Mouse (Mus musculus) liver, adult 2 months (tissue): ENCODE measurements at regions not wholly inside any gene's neighbourhood (a gene's known extent, or its start where the extent isn't known, plus 50 kb on each side); places are given as distances from the start of the nearest gene placed in this dataset.
"Not testable (repeated sequence)": the region's sequence is repeated elsewhere in the genome, so short reads cannot be mapped to it uniquely, and the experiment has no call there.

Source experiments
- DNase-seq: peaks from one replicate; pipeline ENCODE4 v3.0.0-alpha.2; 2011; ENCODE audit warnings: low read depth, low spot score; ENCODE audit errors: extremely low read depth
- H3K27ac ChIP-seq: fragments of 200-500 bp; replicated peaks from 2 replicates; pipeline ENCODE4 v1.5.1; 2012; ENCODE audit warnings: low read depth, mild to moderate bottlenecking, control low read depth, inconsistent platforms, low read length; ENCODE audit not compliant: insufficient read depth
- H3K27me3 ChIP-seq: fragments of 200-500 bp; 2 replicates; pipeline ENCODE4 v1.6.1; 2012; ENCODE audit warnings: mild to moderate bottlenecking, moderate library complexity, low read length, inconsistent platforms; ENCODE audit not compliant: control insufficient read depth, insufficient read depth
- H3K36me3 ChIP-seq: fragments of 200-500 bp; 2 replicates; pipeline ENCODE4 v1.6.1; 2012; ENCODE audit warnings: low read length, inconsistent platforms; ENCODE audit not compliant: control insufficient read depth, insufficient read depth
- H3K4me1 ChIP-seq: fragments of 200-500 bp; 2 replicates; pipeline ENCODE4 v1.6.1; 2011; ENCODE audit warnings: low read length; ENCODE audit not compliant: control insufficient read depth, insufficient read depth
- H3K4me3 ChIP-seq: fragments of 200-500 bp; 2 replicates; pipeline ENCODE4 v1.5.1; 2011; ENCODE audit warnings: low read depth, mild to moderate bottlenecking, control low read depth, low read length, moderate library complexity; ENCODE audit not compliant: insufficient read depth
- H3K79me2 ChIP-seq: fragments of 200-500 bp; 2 replicates; pipeline ENCODE4 v1.6.1; 2012; ENCODE audit warnings: inconsistent platforms, mild to moderate bottlenecking, low read length, moderate library complexity; ENCODE audit not compliant: control insufficient read depth, insufficient read depth
- H3K9ac ChIP-seq: fragments of 200-500 bp; 2 replicates; pipeline ENCODE4 v1.6.1; 2012; ENCODE audit warnings: low read depth, mild to moderate bottlenecking, control low read depth, inconsistent platforms, low read length
- CTCF ChIP-seq: fragments of 200-500 bp; IDR thresholded peaks from 2 replicates; pipeline ENCODE4 v1.5.1; 2011; ENCODE audit warnings: low read depth, low read length, control low read depth
- POLR2A ChIP-seq: fragments of 200-500 bp; IDR thresholded peaks from 2 replicates; pipeline ENCODE4 v1.6.1; 2011; ENCODE audit warnings: low read length, control low read depth; ENCODE audit not compliant: insufficient read depth; ENCODE audit errors: extremely low read depth
- WGBS: fragments of 180-500 bp; shearing (Covaris S2); methylation state at CpG from one replicate; pipeline ENCODE4 v1.1.7; 2018; 5-methylcytosine and 5-hydroxymethylcytosine counted together

- H3K4me1 ChIP-seq: no peaks in the 10 kb centered on the region
- no peak for TF ChIP-seq POLR2A
- TF ChIP-seq CTCF: no peak
- WGBS: 95% methylated on average over 2 of the region's 2 CpGs
Measured at GRCm38 (mm10) chr3:147683730-147684129, 831.6 kb downstream of the Ttll7 start.

DNA sequence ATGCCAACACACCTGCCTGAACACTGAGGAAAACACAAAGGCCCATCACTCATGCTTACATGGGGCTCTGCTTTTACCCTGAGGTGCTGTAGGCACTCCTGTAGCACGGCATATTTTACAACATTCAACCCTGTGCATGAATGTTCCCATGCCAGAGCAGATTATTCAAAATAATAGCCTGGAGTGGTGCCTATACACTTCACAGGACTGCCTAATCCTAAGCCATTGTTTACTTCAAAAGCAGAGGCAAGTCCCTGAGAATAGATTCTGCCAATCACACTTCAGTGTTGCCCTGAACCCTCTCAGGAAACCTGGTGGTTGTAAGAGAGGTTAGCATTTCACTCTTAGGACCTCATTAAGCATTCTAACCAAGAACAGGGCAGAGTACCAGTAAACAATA, 828.1 kb downstream of the Ttll7 start:
- WGBS: 81% methylated on average over 1 of the region's 1 CpGs

More at GRCm38 (mm10) chr3:147683730-147684129, 831.6 kb downstream of the Ttll7 start:
- no peak for DNase-seq
- H3K79me2 ChIP-seq: no peaks in the 10 kb centered on the region
- no peaks in the 10 kb centered on the region for H3K36me3 ChIP-seq
- no peak overlapping the region for H3K27ac ChIP-seq
- H3K27me3 ChIP-seq: no peaks in the 10 kb centered on the region
- H3K4me3 ChIP-seq: no peak overlapping the region
- H3K9ac ChIP-seq: no peak overlapping the region

DNA sequence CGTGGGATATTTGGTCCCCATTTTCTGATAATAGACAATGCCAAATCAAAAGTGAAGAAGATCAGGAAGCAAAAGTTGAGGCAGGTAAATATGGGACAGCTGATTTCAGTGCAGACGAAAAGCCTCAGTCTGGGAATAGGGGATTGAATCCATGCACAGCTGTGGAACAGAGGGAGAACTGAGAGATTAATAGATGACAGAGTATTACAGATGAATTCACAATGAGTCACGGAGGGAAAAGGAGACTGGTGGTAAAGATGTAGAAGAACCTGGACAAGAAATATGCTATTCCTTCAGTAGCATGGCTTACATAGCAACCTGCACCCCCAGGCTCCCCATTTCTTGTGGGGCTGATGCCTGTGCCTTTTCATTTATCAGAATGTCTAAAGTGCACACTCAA, 810.4 kb downstream of the Ttll7 start:
- Histone ChIP-seq H3K27me3 (no peaks in the 10 kb centered on the region), H3K4me1 (no peaks in the 10 kb centered on the region), H3K4me3 (no peak overlapping the region), H3K9ac (no peak overlapping the region), H3K79me2 (no peaks in the 10 kb centered on the region), H3K36me3 (no peaks in the 10 kb centered on the region), H3K27ac (no peak overlapping the region)
- 78% methylated on average over 3 of the region's 3 CpGs for WGBS
- TF ChIP-seq CTCF: no peak
- TF ChIP-seq POLR2A: no peak
- no peak for DNase-seq

More for the DNA sequence above, 828.1 kb downstream of the Ttll7 start:
- no peak overlapping the region for H3K27ac ChIP-seq
- no peak overlapping the region for H3K9ac ChIP-seq
- DNase-seq: no peak
- no peaks in the 10 kb centered on the region for H3K4me1 ChIP-seq
- no peak for TF ChIP-seq POLR2A
- no peak for TF ChIP-seq CTCF
- no peaks in the 10 kb centered on the region for H3K27me3 ChIP-seq
- H3K79me2 ChIP-seq: no peaks in the 10 kb centered on the region
- no peaks in the 10 kb centered on the region for H3K36me3 ChIP-seq
- no peak overlapping the region for H3K4me3 ChIP-seq

GRCm38 (mm10) chr3:147652849-147653248, 800.7 kb downstream of the Ttll7 start:
- TF ChIP-seq POLR2A (no peak), CTCF (no peak)
- DNase-seq: no peak
- no peaks in the 10 kb centered on the region for H3K79me2 ChIP-seq
- 63% methylated on average over 6 of the region's 6 CpGs for WGBS
- no peak overlapping the region for H3K4me3 ChIP-seq
- no peaks in the 10 kb centered on the region for H3K27me3 ChIP-seq
- no peaks in the 10 kb centered on the region for H3K36me3 ChIP-seq
- no peak overlapping the region for H3K9ac ChIP-seq
- H3K27ac ChIP-seq: no peak overlapping the region
- H3K4me1 ChIP-seq: no peaks in the 10 kb centered on the region

DNA sequence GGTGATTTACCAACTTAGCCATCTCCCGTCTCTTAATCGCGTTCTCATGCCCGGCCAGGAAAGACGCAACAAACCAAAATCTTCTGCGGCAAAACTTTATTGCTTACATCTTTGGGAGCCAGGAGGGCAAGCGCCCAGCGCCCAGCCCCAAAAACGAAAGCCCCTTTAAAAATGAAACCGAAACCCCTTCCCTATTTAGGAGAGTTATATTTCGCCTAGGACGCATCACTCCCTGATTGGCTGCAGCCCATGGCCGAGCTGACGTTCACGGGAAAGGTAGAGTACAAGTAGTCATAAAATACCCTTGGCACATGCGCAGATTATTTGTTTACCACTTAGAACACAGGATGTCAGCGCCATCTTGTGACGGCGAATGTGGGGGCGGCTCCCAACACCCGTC, 783.3 kb downstream of the Ttll7 start:
- not testable (repeated sequence) for H3K27ac ChIP-seq, H3K4me1 ChIP-seq, H3K9ac ChIP-seq, H3K36me3 ChIP-seq, DNase-seq, H3K4me3 ChIP-seq, H3K27me3 ChIP-seq, H3K79me2 ChIP-seq
- WGBS: 91% methylated on average over 21 of the region's 21 CpGs

GRCm38 (mm10) chr3:147631151-147631550, 779.0 kb downstream of the Ttll7 start:
- TF ChIP-seq CTCF: no peak
- no peak for TF ChIP-seq POLR2A
- Histone ChIP-seq H3K36me3 (no peaks in the 10 kb centered on the region), H3K27ac (no peak overlapping the region), H3K79me2 (no peaks in the 10 kb centered on the region), H3K4me1 (no peaks in the 10 kb centered on the region), H3K27me3 (no peaks in the 10 kb centered on the region), H3K9ac (no peak overlapping the region), H3K4me3 (no peak overlapping the region)
- WGBS: 80% methylated on average over 3 of the region's 3 CpGs
- DNase-seq: no peak
